Mouse (Mus musculus): Measurements from ENCODE around the gene Atp8a2. TPM values are rescaled to one million over a fixed set of nuclear protein-coding genes. Genes with fewer than 3 reads are reported as not detected.

Gene Atp8a2
- 0.26 and 0.74 TPM in 2 replicates for polyA plus RNA-seq (2014; fragmentation: Nextera tagmentation; extraction: Ambion mirVana)

GRCm38 (mm10) chr14:60196884-60197283 is at the start of gene Atp8a2:
Gene Atp8a2 (minus strand): TSS chr14:60197179.
- Histone ChIP-seq H3K36me3 (ENCODE audit: control insufficient read depth, insufficient read depth, low read length) (no peaks in the 10 kb centered on the region), H3K4me2 (replicated peaks; ENCODE audit: low read depth, low read length) (no peak within 1 kb of the TSS), H3K9me3 (ENCODE audit: control insufficient read depth, low read length) (no peaks in the 10 kb centered on the region), H3K27me3 (ENCODE audit: control insufficient read depth, insufficient read depth, low read length) (no peaks in the 10 kb centered on the region), H3K4me1 (ENCODE audit: control insufficient read depth, insufficient read depth, low read length) (no peaks in the 10 kb centered on the region), H3K4me3 (ENCODE audit: low read length) (no peak within 1 kb of the TSS), H3K27ac (ENCODE audit: low read depth, low read length) (no peak within 1 kb of the TSS), H3K9ac (ENCODE audit: low read depth, low read length) (no peak within 1 kb of the TSS)
- 75% methylated on average over 7 of the region's 7 CpGs for WGBS
- no peak for ATAC-seq (ENCODE audit: low FRiP score, low TSS enrichment)

- 93% methylated on average over 3 of the region's 3 CpGs for WGBS
- peaks cover 63% of the 10 kb centered on the region for H3K36me3 ChIP-seq (ENCODE audit: control insufficient read depth, insufficient read depth, low read length)
- H3K27ac ChIP-seq (ENCODE audit: low read depth, low read length) = no peak overlapping the region
- no peak overlapping the region for H3K4me2 ChIP-seq (replicated peaks; ENCODE audit: low read depth, low read length)
- no peaks in the 10 kb centered on the region for H3K27me3 ChIP-seq (ENCODE audit: control insufficient read depth, insufficient read depth, low read length)
- H3K4me1 ChIP-seq (ENCODE audit: control insufficient read depth, insufficient read depth, low read length) = no peaks in the 10 kb centered on the region
- H3K9me3 ChIP-seq (ENCODE audit: control insufficient read depth, low read length) = no peaks in the 10 kb centered on the region
- H3K4me3 ChIP-seq (ENCODE audit: low read length) = no peak overlapping the region
- no peak overlapping the region for H3K9ac ChIP-seq (ENCODE audit: low read depth, low read length)
- ATAC-seq (ENCODE audit: low FRiP score, low TSS enrichment) = no peak
These were observed 41.6 kb upstream of the Atp8a2 start for GRCm38 (mm10) chr14:60238551-60238950.

GRCm38 (mm10) chr14:60219886-60220285 is 22.9 kb upstream of the Atp8a2 start:
- no peak overlapping the region for H3K4me2 ChIP-seq (replicated peaks; ENCODE audit: low read depth, low read length)
- 92% methylated on average over 10 of the region's 10 CpGs for WGBS

GRCm38 (mm10) chr14:60217616-60218015 is 20.6 kb upstream of the Atp8a2 start:
- 98% methylated on average over 4 of the region's 4 CpGs for WGBS
- peaks cover 29% of the 10 kb centered on the region; the same call in 1 of the 2 replicates for H3K36me3 ChIP-seq (ENCODE audit: control insufficient read depth, insufficient read depth, low read length)
- no peak for ATAC-seq (ENCODE audit: low FRiP score, low TSS enrichment)
- no peak overlapping the region for H3K4me3 ChIP-seq (ENCODE audit: low read length)
- no peak overlapping the region for H3K4me2 ChIP-seq (replicated peaks; ENCODE audit: low read depth, low read length)
- H3K9me3 ChIP-seq (ENCODE audit: control insufficient read depth, low read length) = no peaks in the 10 kb centered on the region
- no peak overlapping the region for H3K9ac ChIP-seq (ENCODE audit: low read depth, low read length)
- H3K27me3 ChIP-seq (ENCODE audit: control insufficient read depth, insufficient read depth, low read length) = no peaks in the 10 kb centered on the region
- H3K27ac ChIP-seq (ENCODE audit: low read depth, low read length) = no peak overlapping the region
- no peaks in the 10 kb centered on the region for H3K4me1 ChIP-seq (ENCODE audit: control insufficient read depth, insufficient read depth, low read length)

More at GRCm38 (mm10) chr14:60219886-60220285, 22.9 kb upstream of the Atp8a2 start:
- Histone ChIP-seq H3K9ac (ENCODE audit: low read depth, low read length) (no peak overlapping the region), H3K9me3 (ENCODE audit: control insufficient read depth, low read length) (no peaks in the 10 kb centered on the region), H3K27me3 (ENCODE audit: control insufficient read depth, insufficient read depth, low read length) (no peaks in the 10 kb centered on the region), H3K27ac (ENCODE audit: low read depth, low read length) (no peak overlapping the region), H3K4me1 (ENCODE audit: control insufficient read depth, insufficient read depth, low read length) (no peaks in the 10 kb centered on the region), H3K36me3 (ENCODE audit: control insufficient read depth, insufficient read depth, low read length) (peaks cover 32% of the 10 kb centered on the region; the same call in 1 of the 2 replicates), H3K4me3 (ENCODE audit: low read length) (no peak overlapping the region)
- ATAC-seq (ENCODE audit: low FRiP score, low TSS enrichment) = no peak

GRCm38 (mm10) chr14:60216125-60216524 is 19.1 kb upstream of the Atp8a2 start:
- no peak for ATAC-seq (ENCODE audit: low FRiP score, low TSS enrichment)
- Histone ChIP-seq H3K27me3 (ENCODE audit: control insufficient read depth, insufficient read depth, low read length) (no peaks in the 10 kb centered on the region), H3K4me2 (replicated peaks; ENCODE audit: low read depth, low read length) (no peak overlapping the region), H3K4me1 (ENCODE audit: control insufficient read depth, insufficient read depth, low read length) (no peaks in the 10 kb centered on the region), H3K4me3 (ENCODE audit: low read length) (no peak overlapping the region), H3K9me3 (ENCODE audit: control insufficient read depth, low read length) (no peaks in the 10 kb centered on the region), H3K27ac (ENCODE audit: low read depth, low read length) (no peak overlapping the region), H3K9ac (ENCODE audit: low read depth, low read length) (no peak overlapping the region), H3K36me3 (ENCODE audit: control insufficient read depth, insufficient read depth, low read length) (peaks cover 26% of the 10 kb centered on the region; the same call in 1 of the 2 replicates)
- 92% methylated on average over 1 of the region's 1 CpGs for WGBS

GRCm38 (mm10) chr14:60215000-60215399 is 18.0 kb upstream of the Atp8a2 start:
- no peak for ATAC-seq (ENCODE audit: low FRiP score, low TSS enrichment)
- H3K27ac ChIP-seq (ENCODE audit: low read depth, low read length) = no peak overlapping the region
- no peak overlapping the region for H3K4me2 ChIP-seq (replicated peaks; ENCODE audit: low read depth, low read length)
- peaks cover 19% of the 10 kb centered on the region; the same call in 1 of the 2 replicates for H3K36me3 ChIP-seq (ENCODE audit: control insufficient read depth, insufficient read depth, low read length)
- no peak overlapping the region for H3K4me3 ChIP-seq (ENCODE audit: low read length)
- no peaks in the 10 kb centered on the region for H3K4me1 ChIP-seq (ENCODE audit: control insufficient read depth, insufficient read depth, low read length)
- 84% methylated on average over 3 of the region's 3 CpGs for WGBS
- H3K9me3 ChIP-seq (ENCODE audit: control insufficient read depth, low read length) = no peaks in the 10 kb centered on the region
- no peak overlapping the region for H3K9ac ChIP-seq (ENCODE audit: low read depth, low read length)
- H3K27me3 ChIP-seq (ENCODE audit: control insufficient read depth, insufficient read depth, low read length) = no peaks in the 10 kb centered on the region

- Histone ChIP-seq H3K9ac (ENCODE audit: low read depth, low read length) (no peak overlapping the region), H3K36me3 (ENCODE audit: control insufficient read depth, insufficient read depth, low read length) (peaks cover 12% of the 10 kb centered on the region; the same call in 1 of the 2 replicates), H3K4me3 (ENCODE audit: low read length) (no peak overlapping the region), H3K4me2 (replicated peaks; ENCODE audit: low read depth, low read length) (no peak overlapping the region), H3K27ac (ENCODE audit: low read depth, low read length) (no peak overlapping the region), H3K9me3 (ENCODE audit: control insufficient read depth, low read length) (no peaks in the 10 kb centered on the region), H3K4me1 (ENCODE audit: control insufficient read depth, insufficient read depth, low read length) (no peaks in the 10 kb centered on the region), H3K27me3 (ENCODE audit: control insufficient read depth, insufficient read depth, low read length) (no peaks in the 10 kb centered on the region)
- WGBS = 15% methylated on average over 1 of the region's 1 CpGs
- ATAC-seq (ENCODE audit: low FRiP score, low TSS enrichment) = no peak
These were observed 17.1 kb upstream of the Atp8a2 start for GRCm38 (mm10) chr14:60214040-60214439.

GRCm38 (mm10) chr14:60209166-60209565 is 12.2 kb upstream of the Atp8a2 start:
- 95% methylated on average over 7 of the region's 7 CpGs for WGBS
- Histone ChIP-seq H3K9ac (ENCODE audit: low read depth, low read length) (no peak overlapping the region), H3K27ac (ENCODE audit: low read depth, low read length) (no peak overlapping the region), H3K4me1 (ENCODE audit: control insufficient read depth, insufficient read depth, low read length) (no peaks in the 10 kb centered on the region), H3K9me3 (ENCODE audit: control insufficient read depth, low read length) (no peaks in the 10 kb centered on the region), H3K4me2 (replicated peaks; ENCODE audit: low read depth, low read length) (no peak overlapping the region), H3K36me3 (ENCODE audit: control insufficient read depth, insufficient read depth, low read length) (no peaks in the 10 kb centered on the region), H3K4me3 (ENCODE audit: low read length) (no peak overlapping the region), H3K27me3 (ENCODE audit: control insufficient read depth, insufficient read depth, low read length) (no peaks in the 10 kb centered on the region)
- no peak for ATAC-seq (ENCODE audit: low FRiP score, low TSS enrichment)

GRCm38 (mm10) chr14:60204993-60205392 is 8.0 kb upstream of the Atp8a2 start:
- no peak overlapping the region for H3K27ac ChIP-seq (ENCODE audit: low read depth, low read length)
- no peak overlapping the region for H3K4me3 ChIP-seq (ENCODE audit: low read length)
- no peaks in the 10 kb centered on the region for H3K36me3 ChIP-seq (ENCODE audit: control insufficient read depth, insufficient read depth, low read length)
- no peak for ATAC-seq (ENCODE audit: low FRiP score, low TSS enrichment)
- no peaks in the 10 kb centered on the region for H3K9me3 ChIP-seq (ENCODE audit: control insufficient read depth, low read length)
- H3K27me3 ChIP-seq (ENCODE audit: control insufficient read depth, insufficient read depth, low read length) = no peaks in the 10 kb centered on the region
- no peaks in the 10 kb centered on the region for H3K4me1 ChIP-seq (ENCODE audit: control insufficient read depth, insufficient read depth, low read length)
- no peak overlapping the region for H3K9ac ChIP-seq (ENCODE audit: low read depth, low read length)
- H3K4me2 ChIP-seq (replicated peaks; ENCODE audit: low read depth, low read length) = no peak overlapping the region
- 83% methylated on average over 6 of the region's 6 CpGs for WGBS
